Mouse (Mus musculus): ENCODE results near the gene Taf1. TPM values are rescaled to one million over a fixed set of nuclear protein-coding genes. Genes with fewer than 3 reads are reported as not detected.

Gene Taf1
- polyA plus RNA-seq, 1 experiment, result 8.0 TPM

GRCm38 (mm10) chrX:101527356-101527755 lies 5.2 kb upstream of the Taf1 start:
- TF ChIP-seq USF1 (IDR thresholded peaks at IDR 0.05; ENCODE audit: low read depth) (no peak), MYOD1 (IDR thresholded peaks at IDR 0.05; ENCODE audit: control insufficient read depth, insufficient read length, low read depth) (no peak), MYOG (IDR thresholded peaks at IDR 0.05; ENCODE audit: control insufficient read depth, extremely low read depth, insufficient read length) (no peak), MAX (IDR thresholded peaks at IDR 0.05) (no peak), CTCF (IDR thresholded peaks at IDR 0.05; ENCODE audit: control insufficient read depth, insufficient read depth, insufficient read length) (no peak), FOSL1 (IDR thresholded peaks at IDR 0.05; ENCODE audit: insufficient read depth, low read length, poor library complexity, severe bottlenecking) (no peak), CEBPB (IDR thresholded peaks at IDR 0.05; ENCODE audit: low read depth) (no peak)
- H3K79me3 ChIP-seq (ENCODE audit: low read depth), result no peaks in the 10 kb centered on the region
- no peak overlapping the region for H3ac ChIP-seq (ENCODE audit: control insufficient read depth, insufficient read length, low read depth)
- H3K27me3 ChIP-seq (ENCODE audit: control insufficient read depth, insufficient read depth, insufficient read length), result no peaks in the 10 kb centered on the region
- H3K79me2 ChIP-seq (ENCODE audit: control insufficient read depth, insufficient read depth), result no peaks in the 10 kb centered on the region
- no peak overlapping the region for H3K4me3 ChIP-seq (ENCODE audit: insufficient read depth, poor library complexity, severe bottlenecking)
- no peaks in the 10 kb centered on the region for H3K36me3 ChIP-seq (ENCODE audit: control insufficient read depth, insufficient read depth)

- Histone ChIP-seq H3K27me3 (ENCODE audit: control insufficient read depth, insufficient read depth, insufficient read length) (no peaks in the 10 kb centered on the region), H3K79me3 (ENCODE audit: low read depth) (no peaks in the 10 kb centered on the region), H3K79me2 (ENCODE audit: control insufficient read depth, insufficient read depth) (no peaks in the 10 kb centered on the region), H3K36me3 (ENCODE audit: control insufficient read depth, insufficient read depth) (no peaks in the 10 kb centered on the region), H3K4me3 (ENCODE audit: insufficient read depth, poor library complexity, severe bottlenecking) (no peak overlapping the region), H3ac (ENCODE audit: control insufficient read depth, insufficient read length, low read depth) (no peak overlapping the region)
- no peak for TF ChIP-seq MYOG (IDR thresholded peaks at IDR 0.05; ENCODE audit: control insufficient read depth, extremely low read depth, insufficient read length)
These were observed 52.9 kb downstream of the Taf1 start for GRCm38 (mm10) chrX:101585455-101585854.

DNA sequence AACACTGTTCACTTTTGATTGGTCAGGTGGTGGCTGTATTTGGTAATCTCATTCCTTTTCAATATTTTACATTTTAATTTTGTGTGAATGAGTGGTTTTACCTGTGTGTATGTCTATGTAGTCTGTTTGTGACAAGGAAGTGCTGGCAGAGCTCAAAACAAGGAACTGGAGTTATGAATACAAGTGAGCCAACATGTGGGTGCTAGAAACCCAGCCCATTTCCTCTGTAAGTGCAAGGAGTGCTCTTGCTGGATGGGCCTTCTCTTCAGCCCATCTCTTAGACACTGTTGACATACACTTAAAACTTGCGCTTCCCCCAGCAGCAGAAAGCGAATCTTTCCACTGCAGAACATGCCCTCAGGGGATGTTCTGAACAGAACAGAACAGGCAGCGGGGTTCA lies 83.6 kb downstream of the Taf1 start:
- H3K27me3 ChIP-seq (ENCODE audit: control insufficient read depth, insufficient read depth, insufficient read length), result no peaks in the 10 kb centered on the region
- H3ac ChIP-seq (ENCODE audit: control insufficient read depth, insufficient read length, low read depth), result no peak overlapping the region
- no peak overlapping the region for H3K4me3 ChIP-seq (ENCODE audit: insufficient read depth, poor library complexity, severe bottlenecking)
- H3K79me3 ChIP-seq (ENCODE audit: low read depth), result no peaks in the 10 kb centered on the region
- H3K36me3 ChIP-seq (ENCODE audit: control insufficient read depth, insufficient read depth), result no peaks in the 10 kb centered on the region
- TF ChIP-seq MYOD1 (IDR thresholded peaks at IDR 0.05; ENCODE audit: control insufficient read depth, insufficient read length, low read depth) (no peak), USF1 (IDR thresholded peaks at IDR 0.05; ENCODE audit: low read depth) (no peak), MAX (IDR thresholded peaks at IDR 0.05) (no peak), CTCF (IDR thresholded peaks at IDR 0.05; ENCODE audit: control insufficient read depth, insufficient read depth, insufficient read length) (no peak), MYOG (IDR thresholded peaks at IDR 0.05; ENCODE audit: control insufficient read depth, extremely low read depth, insufficient read length) (no peak), CEBPB (IDR thresholded peaks at IDR 0.05; ENCODE audit: low read depth) (no peak)
- no peaks in the 10 kb centered on the region for H3K79me2 ChIP-seq (ENCODE audit: control insufficient read depth, insufficient read depth)

DNA sequence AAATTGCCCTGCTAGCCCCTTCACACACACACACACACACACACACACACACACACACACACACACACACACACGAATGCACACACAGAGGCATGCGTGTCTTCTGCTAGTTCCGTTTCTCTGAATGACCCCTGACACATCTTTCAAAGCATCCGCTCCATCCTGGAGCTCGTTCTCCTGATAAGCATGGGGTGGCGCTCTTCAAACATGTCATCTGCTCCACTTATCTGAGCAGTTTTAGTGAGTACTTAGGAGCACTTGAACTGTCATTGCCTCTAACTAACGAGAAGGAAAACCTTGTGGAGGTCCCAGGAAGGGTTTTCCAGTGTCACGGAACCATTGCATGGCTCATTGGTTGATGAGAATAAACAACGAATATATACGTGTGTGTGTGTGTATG lies 85.4 kb downstream of the Taf1 start:
- no peaks in the 10 kb centered on the region for H3K27me3 ChIP-seq (ENCODE audit: control insufficient read depth, insufficient read depth, insufficient read length)
- TF ChIP-seq MYOG (IDR thresholded peaks at IDR 0.05; ENCODE audit: control insufficient read depth, extremely low read depth, insufficient read length), result no peak
- no peak for TF ChIP-seq FOSL1 (IDR thresholded peaks at IDR 0.05; ENCODE audit: insufficient read depth, low read length, poor library complexity, severe bottlenecking)
- TF ChIP-seq USF1 (IDR thresholded peaks at IDR 0.05; ENCODE audit: low read depth), result no peak

GRCm38 (mm10) chrX:101620317-101620716 lies 87.8 kb downstream of the Taf1 start:
- no peak overlapping the region for H3K4me3 ChIP-seq (ENCODE audit: insufficient read depth, poor library complexity, severe bottlenecking)
- no peak for TF ChIP-seq CEBPB (IDR thresholded peaks at IDR 0.05; ENCODE audit: low read depth)
- TF ChIP-seq USF1 (IDR thresholded peaks at IDR 0.05; ENCODE audit: low read depth), result no peak
- no peak for TF ChIP-seq FOSL1 (IDR thresholded peaks at IDR 0.05; ENCODE audit: insufficient read depth, low read length, poor library complexity, severe bottlenecking)
- no peak for TF ChIP-seq CTCF (IDR thresholded peaks at IDR 0.05; ENCODE audit: control insufficient read depth, insufficient read depth, insufficient read length)
- TF ChIP-seq MAX (IDR thresholded peaks at IDR 0.05), result no peak
- TF ChIP-seq MYOG (IDR thresholded peaks at IDR 0.05; ENCODE audit: control insufficient read depth, extremely low read depth, insufficient read length), result no peak
- no peak for TF ChIP-seq MYOD1 (IDR thresholded peaks at IDR 0.05; ENCODE audit: control insufficient read depth, insufficient read length, low read depth)
- no peak overlapping the region for H3ac ChIP-seq (ENCODE audit: control insufficient read depth, insufficient read length, low read depth)
- no peaks in the 10 kb centered on the region for H3K79me3 ChIP-seq (ENCODE audit: low read depth)
- no peaks in the 10 kb centered on the region for H3K27me3 ChIP-seq (ENCODE audit: control insufficient read depth, insufficient read depth, insufficient read length)
- no peaks in the 10 kb centered on the region for H3K79me2 ChIP-seq (ENCODE audit: control insufficient read depth, insufficient read depth)
- H3K36me3 ChIP-seq (ENCODE audit: control insufficient read depth, insufficient read depth), result no peaks in the 10 kb centered on the region

More for the DNA sequence above, 85.4 kb downstream of the Taf1 start:
- Histone ChIP-seq H3K79me3 (ENCODE audit: low read depth) (no peaks in the 10 kb centered on the region), H3ac (ENCODE audit: control insufficient read depth, insufficient read length, low read depth) (no peak overlapping the region), H3K79me2 (ENCODE audit: control insufficient read depth, insufficient read depth) (no peaks in the 10 kb centered on the region), H3K4me3 (ENCODE audit: insufficient read depth, poor library complexity, severe bottlenecking) (no peak overlapping the region), H3K36me3 (ENCODE audit: control insufficient read depth, insufficient read depth) (no peaks in the 10 kb centered on the region)

DNA sequence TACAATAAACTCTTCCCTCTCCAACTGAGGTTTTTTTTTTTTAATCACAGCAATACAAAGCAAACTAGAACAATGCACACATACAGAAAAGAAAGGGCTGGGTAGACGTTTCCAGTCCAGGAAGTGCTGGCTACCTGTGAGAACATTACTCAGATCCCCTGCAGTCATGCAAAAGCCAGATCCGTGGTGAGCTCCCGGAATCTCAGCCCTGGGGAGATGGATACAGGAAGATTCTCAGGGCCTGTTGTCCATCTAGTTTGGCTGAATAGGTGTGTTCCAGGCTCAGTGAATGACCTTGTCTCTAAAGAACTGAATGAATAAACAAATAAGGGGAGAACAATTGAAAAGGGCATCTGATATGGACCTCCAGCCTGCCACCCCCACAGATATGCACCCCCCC lies 90.0 kb downstream of the Taf1 start:
- TF ChIP-seq CEBPB (IDR thresholded peaks at IDR 0.05; ENCODE audit: low read depth), result no peak
- TF ChIP-seq MAX (IDR thresholded peaks at IDR 0.05), result no peak
- no peak for TF ChIP-seq USF1 (IDR thresholded peaks at IDR 0.05; ENCODE audit: low read depth)
- TF ChIP-seq CTCF (IDR thresholded peaks at IDR 0.05; ENCODE audit: control insufficient read depth, insufficient read depth, insufficient read length), result no peak
- no peak for TF ChIP-seq FOSL1 (IDR thresholded peaks at IDR 0.05; ENCODE audit: insufficient read depth, low read length, poor library complexity, severe bottlenecking)
- no peak for TF ChIP-seq MYOD1 (IDR thresholded peaks at IDR 0.05; ENCODE audit: control insufficient read depth, insufficient read length, low read depth)
- no peak for TF ChIP-seq MYOG (IDR thresholded peaks at IDR 0.05; ENCODE audit: control insufficient read depth, extremely low read depth, insufficient read length)
- H3K36me3 ChIP-seq (ENCODE audit: control insufficient read depth, insufficient read depth), result no peaks in the 10 kb centered on the region
- no peak overlapping the region for H3ac ChIP-seq (ENCODE audit: control insufficient read depth, insufficient read length, low read depth)
- H3K27me3 ChIP-seq (ENCODE audit: control insufficient read depth, insufficient read depth, insufficient read length), result no peaks in the 10 kb centered on the region
- no peaks in the 10 kb centered on the region for H3K79me2 ChIP-seq (ENCODE audit: control insufficient read depth, insufficient read depth)
- no peak overlapping the region for H3K4me3 ChIP-seq (ENCODE audit: insufficient read depth, poor library complexity, severe bottlenecking)
- no peaks in the 10 kb centered on the region for H3K79me3 ChIP-seq (ENCODE audit: low read depth)

All from C2C12 (cell line).